Mouse (Mus musculus) erythroblast, embryonic 14.5 days (primary cell): ENCODE data around the gene Gnptab.

Source experiments
- GATA1 ChIP-seq: IDR thresholded peaks from 2 replicates; pipeline ENCODE4 v1.6.1; 2012; ENCODE audit warnings: low read length, inconsistent platforms, mixed read lengths
- TAL1 ChIP-seq: IDR thresholded peaks from 3 replicates; pipeline ENCODE4 v1.6.1; 2012; ENCODE audit warnings: low read length, inconsistent platforms, mixed read lengths

DNA sequence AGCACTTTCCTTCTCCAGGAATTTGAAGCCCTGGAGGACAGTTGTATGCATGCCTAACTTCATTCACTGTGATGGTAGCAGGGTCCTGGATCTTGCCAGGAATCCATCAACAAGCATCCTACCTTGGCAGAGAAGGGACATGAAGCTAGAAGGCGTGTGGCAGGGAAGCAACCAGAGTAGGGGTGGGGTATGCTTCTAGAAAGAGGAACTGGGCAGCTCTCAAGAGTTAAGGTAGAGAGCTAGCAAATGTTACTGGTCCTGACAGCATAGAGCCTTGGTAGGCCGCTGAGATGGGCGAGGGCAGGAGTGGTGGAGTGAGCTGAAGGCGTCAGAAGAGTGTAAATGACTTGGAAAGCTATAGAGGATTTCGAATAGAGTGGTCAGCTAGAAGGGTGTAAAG, 20.3 kb downstream of the Gnptab start:
- no peak for TF ChIP-seq TAL1
- no peak for TF ChIP-seq GATA1
